Mouse (Mus musculus): Measurements from ENCODE around the gene Akap11. TPM values are rescaled to one million over a fixed set of nuclear protein-coding genes. Genes with fewer than 3 reads are reported as not detected.

Akap11 gene
- polyA plus RNA-seq, 1 experiment from 2014 or later, result 13.6 TPM

DNA sequence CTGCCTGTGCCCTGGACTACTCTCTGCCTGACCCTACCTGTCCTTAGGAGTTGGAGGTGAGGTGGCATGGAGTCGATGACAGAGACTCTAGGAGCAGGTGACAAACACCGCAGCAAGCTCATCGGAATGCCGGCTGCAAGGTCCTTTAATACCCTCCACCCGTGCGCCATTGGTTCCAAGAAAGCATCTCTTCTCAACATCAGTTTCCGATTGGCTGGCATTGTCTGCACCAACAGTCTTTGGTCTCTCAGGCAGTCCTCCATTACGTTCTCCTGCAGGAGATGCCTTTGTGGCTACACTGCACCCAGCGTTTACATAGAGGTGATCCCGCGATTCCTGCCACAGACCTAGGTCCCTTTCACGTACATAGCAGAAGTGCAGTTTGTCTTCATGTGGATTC is 88.6 kb downstream of the Akap11 start:
- WGBS, result 88% methylated on average over 12 of the region's 12 CpGs
- Histone ChIP-seq H3K4me1 (ENCODE audit: control insufficient read depth, insufficient read depth, low read length) (no peaks in the 10 kb centered on the region), H3K4me2 (ENCODE audit: low read depth, low read length) (no peak overlapping the region), H3K9ac (ENCODE audit: low read length) (no peak overlapping the region), H3K9me3 (replicated peaks; ENCODE audit: control insufficient read depth, low read length) (peaks cover 11% of the 10 kb centered on the region), H3K4me3 (ENCODE audit: low read length) (no peak overlapping the region), H3K27me3 (ENCODE audit: control insufficient read depth, insufficient read depth, low read length) (no peaks in the 10 kb centered on the region), H3K36me3 (ENCODE audit: control insufficient read depth, insufficient read depth) (no peaks in the 10 kb centered on the region), H3K27ac (ENCODE audit: low read length) (no peak overlapping the region)
- ATAC-seq (replicated peaks; ENCODE audit: extremely low read depth, insufficient read depth, low FRiP score), result 0 out of 2 replicates have a peak, but pooled peaks have one; percentile 14

DNA sequence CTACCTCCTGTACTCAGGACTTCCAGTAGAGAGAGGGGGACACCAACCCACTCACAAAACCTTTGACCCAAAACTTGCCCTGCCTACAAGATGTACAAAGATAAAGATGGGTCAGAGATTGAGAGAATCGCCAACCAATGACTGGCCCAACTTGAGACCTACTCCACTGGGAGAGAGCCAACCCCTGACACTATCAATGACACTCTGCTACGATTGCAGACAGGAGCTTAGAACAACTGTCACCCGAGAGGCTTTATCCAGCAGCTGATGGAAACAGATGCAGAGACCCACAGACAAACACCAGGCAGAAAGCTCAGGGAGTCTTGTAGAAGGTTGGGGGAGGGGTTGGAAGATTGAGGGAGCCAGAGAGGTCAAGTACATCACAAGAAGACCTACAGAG is 89.1 kb downstream of the Akap11 start:
- Histone ChIP-seq H3K4me3 (ENCODE audit: low read length) (no peak overlapping the region), H3K4me2 (ENCODE audit: low read depth, low read length) (no peak overlapping the region), H3K9ac (ENCODE audit: low read length) (no peak overlapping the region), H3K36me3 (ENCODE audit: control insufficient read depth, insufficient read depth) (no peaks in the 10 kb centered on the region), H3K27ac (ENCODE audit: low read length) (no peak overlapping the region), H3K27me3 (ENCODE audit: control insufficient read depth, insufficient read depth, low read length) (no peaks in the 10 kb centered on the region), H3K9me3 (replicated peaks; ENCODE audit: control insufficient read depth, low read length) (peaks cover 11% of the 10 kb centered on the region), H3K4me1 (ENCODE audit: control insufficient read depth, insufficient read depth, low read length) (no peaks in the 10 kb centered on the region)
- 0 out of 2 replicates have a peak, but pooled peaks have one; percentile 2 for ATAC-seq (replicated peaks; ENCODE audit: extremely low read depth, insufficient read depth, low FRiP score)
- 67% methylated on average over 3 of the region's 3 CpGs for WGBS

Other genes starting within 250 kb of the Akap11 start
- gene Tnfsf11, start 228.8 kb downstream of the Akap11 start, polyA plus RNA-seq (2015; fragmentation: Nextera tagmentation; extraction: Ambion mirVana), result 0.36 and 0.97 TPM in 2 replicates
- 1.1 and 1.5 TPM in 2 replicates for gene Dgkh, start 196.0 kb upstream of the Akap11 start, polyA plus RNA-seq (2015; fragmentation: Nextera tagmentation; extraction: Ambion mirVana)

Data from heart, embryonic 16.5 days (tissue).